Mouse (Mus musculus) kidney, embryonic 16.5 days (tissue): Measurements from ENCODE around the gene Porcn. TPM values are rescaled to one million over a fixed set of nuclear protein-coding genes. Genes with fewer than 3 reads are reported as not detected.
A peak's percentile ranks its signal among the peaks of the same experiment; 100 is the strongest.

Experiments used
- ATAC-seq: fragments of 200-750 bp; cut with Nextera tagmentation; 2 replicates; pipeline ENCODE4 v1.8.0; 2017; ENCODE audit warnings: moderate TSS enrichment; ENCODE audit not compliant: low FRiP score, low TSS enrichment
- H3K27ac ChIP-seq: fragments of 300-500 bp; sonication (generic); 2 replicates; pipeline ENCODE4 v1.5.1; 2014; ENCODE audit warnings: low read length
- H3K27me3 ChIP-seq: fragments of 300-500 bp; sonication (generic); 2 replicates; pipeline ENCODE4 v1.6.1; 2014; ENCODE audit warnings: low read length, control low read depth, mixed read lengths; ENCODE audit not compliant: insufficient read depth
- H3K36me3 ChIP-seq: fragments of 300-500 bp; sonication (generic); 2 replicates; pipeline ENCODE4 v1.6.1; 2014; ENCODE audit warnings: low read length, control low read depth, mixed read lengths; ENCODE audit not compliant: insufficient read depth
- H3K4me1 ChIP-seq: fragments of 300-500 bp; sonication (generic); 2 replicates; pipeline ENCODE4 v1.6.1; 2014; ENCODE audit warnings: low read length, control low read depth, mixed read lengths; ENCODE audit not compliant: insufficient read depth
- H3K4me2 ChIP-seq: fragments of 300-500 bp; sonication (generic); replicated peaks from 2 replicates; pipeline ENCODE4 v1.6.1; 2014; ENCODE audit warnings: low read depth, low read length
- H3K4me3 ChIP-seq: fragments of 300-500 bp; sonication (generic); 2 replicates; pipeline ENCODE4 v1.5.1; 2014; ENCODE audit warnings: mild to moderate bottlenecking, low read length
- H3K9ac ChIP-seq: fragments of 300-500 bp; sonication (generic); replicated peaks from 2 replicates; pipeline ENCODE4 v1.6.1; 2014; ENCODE audit warnings: low read length
- H3K9me3 ChIP-seq: fragments of 300-500 bp; sonication (generic); 2 replicates; pipeline ENCODE4 v1.6.1; 2016; ENCODE audit warnings: low read length, control low read depth
- WGBS: fragments of 180-500 bp; shearing (Covaris S2); extraction: QIAGEN DNeasy Blood & Tissue Kit; methylation state at CpG from one replicate; pipeline ENCODE4 v1.1.7; 2014; 5-methylcytosine and 5-hydroxymethylcytosine counted together
- polyA plus RNA-seq: library from polyadenylated mRNA; unstranded; fragments of >200 nt; fragmentation: Nextera tagmentation; extraction: Ambion mirVana; gene quantifications from 2 replicates; pipeline ENCODE4 v1.2.1, GENCODE M21; 2015

The Porcn gene
- polyA plus RNA-seq, 1 experiment from 2014 or later, result 8.4 TPM

- Histone ChIP-seq H3K4me1 (no peaks in the 10 kb centered on the region), H3K9me3 (no peaks in the 10 kb centered on the region), H3K27ac (no peak overlapping the region), H3K4me3 (no peak overlapping the region), H3K36me3 (no peaks in the 10 kb centered on the region), H3K4me2 (no peak overlapping the region), H3K9ac (no peak overlapping the region), H3K27me3 (no peaks in the 10 kb centered on the region)
- 23% methylated on average over 7 of the region's 7 CpGs for WGBS
- no peak for ATAC-seq
These were observed 23.3 kb downstream of the Porcn start for GRCm38 (mm10) chrX:8182871-8183540.

- Histone ChIP-seq H3K9me3 (no peaks in the 10 kb centered on the region), H3K4me1 (peaks cover 4% of the 10 kb centered on the region; the same call in 1 of the 2 replicates), H3K4me3 (no peak overlapping the region), H3K9ac (no peak overlapping the region), H3K36me3 (no peaks in the 10 kb centered on the region), H3K27me3 (no peaks in the 10 kb centered on the region), H3K4me2 (no peak overlapping the region), H3K27ac (no peak overlapping the region)
- no peak for ATAC-seq
- WGBS, result 87% methylated on average over 5 of the region's 5 CpGs
These were observed 26.7 kb downstream of the Porcn start for GRCm38 (mm10) chrX:8179646-8180045.

- Histone ChIP-seq H3K36me3 (no peaks in the 10 kb centered on the region), H3K4me3 (no peak overlapping the region), H3K27ac (no peak overlapping the region), H3K27me3 (no peaks in the 10 kb centered on the region), H3K9ac (no peak overlapping the region), H3K4me1 (peaks cover 5% of the 10 kb centered on the region; the same call in 1 of the 2 replicates), H3K9me3 (no peaks in the 10 kb centered on the region), H3K4me2 (no peak overlapping the region)
- ATAC-seq, result no peak
- WGBS, result 97% methylated on average over 2 of the region's 2 CpGs
These were observed 27.5 kb downstream of the Porcn start for GRCm38 (mm10) chrX:8178871-8179270.

GRCm38 (mm10) chrX:8175504-8176385 is 30.6 kb downstream of the Porcn start, which contains the start of gene Tbc1d25:
Gene Tbc1d25 (minus strand): TSS chrX:8176181.
- Histone ChIP-seq H3K4me1 (peaks cover 5% of the 10 kb centered on the region; the same call in 1 of the 2 replicates), H3K9ac (peak within 1 kb of the TSS; percentile 71), H3K4me2 (peak within 1 kb of the TSS; percentile 60), H3K36me3 (no peaks in the 10 kb centered on the region), H3K27ac (no peak within 1 kb of the TSS), H3K9me3 (no peaks in the 10 kb centered on the region), H3K4me3 (peak within 1 kb of the TSS; percentile 71), H3K27me3 (no peaks in the 10 kb centered on the region)
- WGBS, result 14% methylated on average over 52 of the region's 56 CpGs
- ATAC-seq, result peak; percentile 97

GRCm38 (mm10) chrX:8175169-8175503 is 31.2 kb downstream of the Porcn start:
- H3K36me3 ChIP-seq, result no peaks in the 10 kb centered on the region
- peak overlapping the region; percentile 71 for H3K9ac ChIP-seq
- H3K4me1 ChIP-seq, result peaks cover 5% of the 10 kb centered on the region; the same call in 1 of the 2 replicates
- no peaks in the 10 kb centered on the region for H3K9me3 ChIP-seq
- H3K27me3 ChIP-seq, result no peaks in the 10 kb centered on the region
- 39% methylated on average over 4 of the region's 4 CpGs for WGBS
- no peak overlapping the region for H3K27ac ChIP-seq
- no peak for ATAC-seq
- H3K4me3 ChIP-seq, result peak overlapping the region; percentile 71
- peak overlapping the region; percentile 60 for H3K4me2 ChIP-seq

GRCm38 (mm10) chrX:8167716-8168647 is 38.3 kb downstream of the Porcn start:
- Histone ChIP-seq H3K36me3 (0 out of 2 replicates have a peak, but pooled peaks cover 3% of the 10 kb centered on the region), H3K4me2 (no peak overlapping the region), H3K27me3 (no peaks in the 10 kb centered on the region), H3K4me1 (no peaks in the 10 kb centered on the region), H3K9me3 (no peaks in the 10 kb centered on the region), H3K4me3 (no peak overlapping the region), H3K27ac (no peak overlapping the region), H3K9ac (no peak overlapping the region)
- 88% methylated on average over 10 of the region's 10 CpGs for WGBS
- no peak for ATAC-seq

GRCm38 (mm10) chrX:8164471-8164870 is 41.9 kb downstream of the Porcn start:
- peaks cover 3% of the 10 kb centered on the region; the same call in 1 of the 2 replicates for H3K36me3 ChIP-seq
- H3K4me1 ChIP-seq, result no peaks in the 10 kb centered on the region
- no peaks in the 10 kb centered on the region for H3K9me3 ChIP-seq
- H3K4me3 ChIP-seq, result no peak overlapping the region
- WGBS, result 80% methylated on average over 4 of the region's 4 CpGs
- no peak overlapping the region for H3K27ac ChIP-seq
- no peak overlapping the region for H3K9ac ChIP-seq
- no peak overlapping the region for H3K4me2 ChIP-seq
- no peaks in the 10 kb centered on the region for H3K27me3 ChIP-seq
- ATAC-seq, result no peak

GRCm38 (mm10) chrX:8163076-8163475 is 43.2 kb downstream of the Porcn start:
- Histone ChIP-seq H3K4me3 (no peak overlapping the region), H3K27ac (no peak overlapping the region), H3K4me1 (no peaks in the 10 kb centered on the region), H3K9ac (no peak overlapping the region), H3K4me2 (no peak overlapping the region), H3K27me3 (no peaks in the 10 kb centered on the region), H3K36me3 (peaks cover 3% of the 10 kb centered on the region; the same call in 1 of the 2 replicates), H3K9me3 (no peaks in the 10 kb centered on the region)
- ATAC-seq, result no peak
- WGBS, result 86% methylated on average over 5 of the region's 5 CpGs
